Mouse (Mus musculus): ENCODE data around the gene 1700020N01Rik.

The 1700020N01Rik gene

GRCm38 (mm10) chr10:21669750-21670161, 76.8 kb downstream of the 1700020N01Rik start:
- DNase-seq (ENCODE audit: low spot score), result peak; percentile 47

DNA sequence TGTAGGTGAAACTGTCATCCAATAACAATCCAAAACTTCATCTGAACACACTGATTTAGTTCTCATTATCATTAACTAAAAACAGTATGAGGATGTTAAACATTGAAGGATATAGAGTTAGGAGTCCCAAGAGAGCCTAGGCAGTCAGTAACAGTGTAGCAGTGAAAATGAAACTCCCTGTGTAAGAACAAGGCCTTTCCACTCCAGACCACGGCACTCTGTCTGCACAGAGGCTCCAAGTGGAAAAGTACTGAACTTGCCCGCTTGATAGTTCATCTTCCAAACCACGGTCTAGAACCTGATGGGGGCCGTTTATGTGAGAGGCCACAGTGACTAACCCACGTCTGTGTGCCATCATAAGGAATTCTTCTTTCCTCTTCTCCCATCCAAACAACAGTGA, 77.2 kb downstream of the 1700020N01Rik start:
- DNase-seq (ENCODE audit: low spot score), result no peak

Measured in lung, postnatal 25 days (tissue).